Mouse (Mus musculus) liver, embryonic 14.5 days (tissue): ENCODE results near the gene Dbx2. TPM values are rescaled to one million over a fixed set of nuclear protein-coding genes. Genes with fewer than 3 reads are reported as not detected.

Experiments
- ATAC-seq: fragments of 200-750 bp; cut with Nextera tagmentation; 2 replicates; pipeline ENCODE4 v1.8.0; 2017; ENCODE audit warnings: moderate number of reproducible peaks, mild to moderate bottlenecking, moderate library complexity; ENCODE audit not compliant: insufficient read depth
- DNase-seq, 3 experiments: peaks; one replicate each; pipeline ENCODE4 v3.0.0-alpha.2; 2012 to 2013; ENCODE audit warnings: low read depth in 3 of 3, low spot score in 3 of 3
- H3K27ac ChIP-seq: fragments of 300-500 bp; sonication (generic); 2 replicates; pipeline ENCODE4 v1.5.1; 2014; ENCODE audit warnings: moderate library complexity, mild to moderate bottlenecking, control low read depth, inconsistent platforms
- H3K27me3 ChIP-seq: fragments of 300-500 bp; sonication (generic); 2 replicates; pipeline ENCODE4 v1.6.1; 2014; ENCODE audit warnings: mild to moderate bottlenecking, low read length, moderate library complexity; ENCODE audit not compliant: control insufficient read depth, insufficient read depth
- H3K36me3 ChIP-seq: fragments of 300-500 bp; sonication (generic); replicated peaks from 2 replicates; pipeline ENCODE4 v1.6.1; 2014; ENCODE audit warnings: low read depth; ENCODE audit not compliant: control insufficient read depth, insufficient read depth
- H3K4me1 ChIP-seq, 2 experiments: fragments of 200-500 bp in 1 of 2; fragments of 300-500 bp in 1 of 2; sonication (generic) in 1 of 2; replicated peaks; 2 replicates each; pipeline ENCODE4 v1.6.1; 2012 to 2014; ENCODE audit warnings: antibody characterized with exemption in 1 of 2, inconsistent platforms in 1 of 2, low read length in 1 of 2; ENCODE audit not compliant: control insufficient read depth in 2 of 2, insufficient read depth in 2 of 2
- H3K4me2 ChIP-seq: fragments of 300-500 bp; sonication (generic); 2 replicates; pipeline ENCODE4 v1.6.1; 2014; ENCODE audit warnings: low read depth, mild to moderate bottlenecking, control low read depth, moderate library complexity
- H3K4me3 ChIP-seq, 2 experiments: fragments of 200-500 bp in 1 of 2; fragments of 300-500 bp in 1 of 2; sonication (generic) in 1 of 2; 2 replicates each; pipeline ENCODE4 v1.5.1; 2012 to 2014; ENCODE audit warnings: low read depth in 2 of 2, low read length in 2 of 2, mild to moderate bottlenecking in 2 of 2, control low read depth in 1 of 2, inconsistent platforms in 1 of 2, moderate library complexity in 1 of 2; ENCODE audit not compliant: insufficient read depth in 1 of 2
- H3K9ac ChIP-seq: fragments of 300-500 bp; sonication (generic); replicated peaks from 2 replicates; pipeline ENCODE4 v1.6.1; 2014; ENCODE audit warnings: mild to moderate bottlenecking, control low read depth, moderate library complexity
- H3K9me3 ChIP-seq: fragments of 300-500 bp; sonication (generic); 2 replicates; pipeline ENCODE4 v1.6.1; 2016; ENCODE audit warnings: low read length, mixed read lengths; ENCODE audit not compliant: control insufficient read depth
- CTCF ChIP-seq: IDR thresholded peaks from 2 replicates; pipeline ENCODE4 v1.5.1; 2016; ENCODE audit warnings: antibody characterized with exemption, low read depth, control low read depth
- EP300 ChIP-seq: IDR thresholded peaks from 2 replicates; pipeline ENCODE4 v1.6.1; 2016; ENCODE audit warnings: antibody characterized with exemption, low read depth
- WGBS: fragments of 180-500 bp; shearing (Covaris S2); extraction: QIAGEN DNeasy Blood & Tissue Kit; methylation state at CpG from one replicate; pipeline ENCODE4 v1.1.7; 2014; ENCODE audit not compliant: insufficient replicate concordance; 5-methylcytosine and 5-hydroxymethylcytosine counted together
- polyA plus RNA-seq, 2 experiments: library from polyadenylated mRNA; depleted of rRNA in 1 of 2; stranded (reverse) in 1 of 2; unstranded in 1 of 2; fragments of >200 nt; fragmentation: Nextera tagmentation in 1 of 2; extraction: Ambion mirVana in 1 of 2; gene quantifications; 2 replicates each; pipeline versions ENCODE4 v1.2.1 to v1.2.3; 2012 to 2014

Dbx2 gene
- polyA plus RNA-seq, 2 experiments: not detected

- WGBS: 64% methylated on average over 9 of the region's 9 CpGs
- no peaks in the 10 kb centered on the region for H3K9me3 ChIP-seq
- TF ChIP-seq CTCF: no peak
- TF ChIP-seq EP300: no peak
- no peak overlapping the region for H3K4me3 ChIP-seq
- H3K27me3 ChIP-seq: no peaks in the 10 kb centered on the region
- no peaks in the 10 kb centered on the region for H3K4me1 ChIP-seq
- ATAC-seq: no peak
- no peaks in the 10 kb centered on the region for H3K36me3 ChIP-seq
- no peak for DNase-seq
- H3K4me2 ChIP-seq: no peak overlapping the region
- H3K9ac ChIP-seq: no peak overlapping the region
- no peak overlapping the region for H3K27ac ChIP-seq
Observed at GRCm38 (mm10) chr15:95639829-95640134, 16.0 kb downstream of the Dbx2 start.

- no peak for TF ChIP-seq CTCF
- no peak for TF ChIP-seq EP300
- Histone ChIP-seq H3K4me1 (no peaks in the 10 kb centered on the region), H3K36me3 (no peaks in the 10 kb centered on the region), H3K4me3 (no peak overlapping the region), H3K4me2 (no peak overlapping the region), H3K27me3 (no peaks in the 10 kb centered on the region), H3K9ac (no peak overlapping the region), H3K9me3 (no peaks in the 10 kb centered on the region), H3K27ac (no peak overlapping the region)
- 72% methylated on average over 20 of the region's 20 CpGs for WGBS
- ATAC-seq (no peak), DNase-seq (no peak)
Observed at GRCm38 (mm10) chr15:95639115-95639828, 16.5 kb downstream of the Dbx2 start.

DNA sequence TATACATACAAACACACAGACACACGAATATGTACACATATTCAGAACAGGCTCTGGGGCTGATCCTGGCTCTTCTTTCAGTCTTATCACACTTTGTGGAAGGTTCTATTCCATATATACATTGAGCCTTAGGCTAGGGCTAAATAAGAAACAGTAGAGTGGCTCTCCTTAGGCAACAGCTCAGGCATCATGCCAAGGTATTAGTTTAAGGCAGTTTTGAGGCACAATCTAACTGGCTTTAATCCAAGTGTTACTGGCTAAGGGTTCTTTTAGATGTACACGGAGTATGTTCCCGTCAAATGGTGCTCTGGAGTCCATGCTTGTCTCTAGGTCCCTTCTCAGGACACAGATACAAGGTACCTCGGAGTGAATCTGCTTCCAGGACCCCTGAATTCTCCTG, 31.4 kb downstream of the Dbx2 start:
- Histone ChIP-seq H3K4me2 (no peak overlapping the region), H3K27me3 (no peaks in the 10 kb centered on the region), H3K36me3 (no peaks in the 10 kb centered on the region), H3K9me3 (no peaks in the 10 kb centered on the region), H3K9ac (no peak overlapping the region), H3K4me1 (no peaks in the 10 kb centered on the region), H3K4me3 (no peak overlapping the region), H3K27ac (no peak overlapping the region)
- TF ChIP-seq CTCF (no peak), EP300 (no peak)
- 55% methylated on average over 4 of the region's 4 CpGs for WGBS
- DNase-seq: no peak
- ATAC-seq: no peak

DNA sequence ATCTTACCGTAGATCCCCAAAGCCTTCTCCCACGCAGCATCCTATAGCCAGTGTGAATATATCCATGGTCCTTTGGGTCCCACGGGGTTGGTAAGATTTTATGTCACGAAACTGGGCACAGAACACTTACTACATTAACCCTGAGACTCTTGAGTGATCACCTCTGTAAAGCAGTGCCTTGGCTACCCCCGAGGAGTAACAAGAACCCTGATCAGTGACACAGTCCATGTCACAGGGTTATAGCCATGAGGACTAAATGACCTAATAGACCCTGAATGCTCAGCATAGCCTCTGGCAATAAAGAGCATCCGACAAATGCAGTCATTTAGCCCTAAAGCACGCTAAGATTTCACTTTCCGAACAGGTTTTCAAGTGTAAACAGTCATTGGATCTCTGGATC, 33.0 kb downstream of the Dbx2 start:
- no peak overlapping the region for H3K9ac ChIP-seq
- 52% methylated on average over 8 of the region's 8 CpGs for WGBS
- no peaks in the 10 kb centered on the region for H3K9me3 ChIP-seq
- no peaks in the 10 kb centered on the region for H3K4me1 ChIP-seq
- H3K36me3 ChIP-seq: no peaks in the 10 kb centered on the region
- DNase-seq: no peak
- no peak for ATAC-seq
- TF ChIP-seq EP300: no peak
- no peak for TF ChIP-seq CTCF
- no peaks in the 10 kb centered on the region for H3K27me3 ChIP-seq
- no peak overlapping the region for H3K4me2 ChIP-seq
- H3K27ac ChIP-seq: no peak overlapping the region
- no peak overlapping the region for H3K4me3 ChIP-seq

DNA sequence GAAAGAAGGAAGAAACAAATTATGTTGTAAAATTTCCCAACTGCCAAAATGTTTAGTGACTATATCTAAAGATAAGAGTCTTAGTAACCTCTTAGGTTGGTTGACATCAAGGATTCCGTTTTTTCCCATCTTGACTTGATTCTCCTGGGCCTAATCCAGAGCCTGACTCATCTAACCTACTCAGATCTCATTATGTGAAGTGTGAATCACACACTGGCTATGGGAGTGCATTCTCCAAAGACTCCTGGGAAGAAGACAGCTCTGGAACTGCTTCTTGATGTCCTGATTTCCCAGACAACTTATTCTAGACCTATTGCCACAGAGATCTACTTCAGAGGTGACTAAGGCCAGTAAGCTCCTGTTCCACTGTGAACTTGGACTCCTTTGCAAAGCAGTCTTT, 43.2 kb downstream of the Dbx2 start:
- TF ChIP-seq EP300 (no peak), CTCF (no peak)
- no peaks in the 10 kb centered on the region for H3K9me3 ChIP-seq
- H3K4me3 ChIP-seq: no peak overlapping the region
- no peaks in the 10 kb centered on the region for H3K36me3 ChIP-seq
- no peaks in the 10 kb centered on the region for H3K27me3 ChIP-seq
- no peaks in the 10 kb centered on the region for H3K4me1 ChIP-seq
- no peak overlapping the region for H3K4me2 ChIP-seq
- ATAC-seq (no peak), DNase-seq (no peak)
- no peak overlapping the region for H3K27ac ChIP-seq
- no peak overlapping the region for H3K9ac ChIP-seq
- 32% methylated on average over 1 of the region's 1 CpGs for WGBS
